Mouse (Mus musculus) gonadal fat pad, adult 2 months (tissue): Measurements from ENCODE around the gene Ambp. TPM values are rescaled to one million over a fixed set of nuclear protein-coding genes. Genes with fewer than 3 reads are reported as not detected.

Source experiments
- DNase-seq: peaks from one replicate; pipeline ENCODE4 v3.0.0-alpha.2; 2012; ENCODE audit warnings: low read depth
- polyA plus RNA-seq: library from polyadenylated mRNA; depleted of rRNA; stranded (reverse); fragments of >200 nt; gene quantifications from 2 replicates; pipeline ENCODE4 v1.2.3, GENCODE M21; 2012; rRNA removed

Gene Ambp
- 0.14 and 1.6 TPM in 2 replicates for polyA plus RNA-seq

DNA sequence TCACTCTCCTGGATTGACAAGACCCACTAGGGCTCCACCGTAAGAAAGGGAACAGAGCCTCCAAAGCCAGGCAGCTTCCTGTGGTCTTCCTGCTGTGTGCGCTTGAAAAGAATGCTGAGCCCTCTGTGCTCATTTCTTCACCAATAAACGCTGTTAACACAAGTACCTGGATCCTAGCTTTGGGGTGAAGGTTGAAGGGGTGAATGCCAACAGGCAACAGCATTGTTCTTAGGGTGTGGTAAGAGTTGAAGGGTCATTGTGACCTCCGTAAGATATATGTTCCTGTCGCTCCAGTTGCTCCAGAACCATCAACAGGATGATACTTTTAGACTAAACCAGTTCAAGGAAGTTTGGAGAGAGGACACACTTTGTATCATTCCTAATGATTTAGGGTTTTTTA is at the start of gene Ambp:
Gene Ambp (minus strand): TSS at position 101 of the 400 bp plus-strand sequence.
- no peak for DNase-seq

GRCm38 (mm10) chr4:63203874-63204273 is 49.3 kb upstream of the Ambp start:
- no peak for DNase-seq

GRCm38 (mm10) chr4:63199366-63199765 is 44.8 kb upstream of the Ambp start:
- peak; percentile 16 for DNase-seq

GRCm38 (mm10) chr4:63194366-63194765 is 39.8 kb upstream of the Ambp start:
- no peak for DNase-seq

GRCm38 (mm10) chr4:63191641-63192040 is 37.0 kb upstream of the Ambp start:
- no peak for DNase-seq

DNA sequence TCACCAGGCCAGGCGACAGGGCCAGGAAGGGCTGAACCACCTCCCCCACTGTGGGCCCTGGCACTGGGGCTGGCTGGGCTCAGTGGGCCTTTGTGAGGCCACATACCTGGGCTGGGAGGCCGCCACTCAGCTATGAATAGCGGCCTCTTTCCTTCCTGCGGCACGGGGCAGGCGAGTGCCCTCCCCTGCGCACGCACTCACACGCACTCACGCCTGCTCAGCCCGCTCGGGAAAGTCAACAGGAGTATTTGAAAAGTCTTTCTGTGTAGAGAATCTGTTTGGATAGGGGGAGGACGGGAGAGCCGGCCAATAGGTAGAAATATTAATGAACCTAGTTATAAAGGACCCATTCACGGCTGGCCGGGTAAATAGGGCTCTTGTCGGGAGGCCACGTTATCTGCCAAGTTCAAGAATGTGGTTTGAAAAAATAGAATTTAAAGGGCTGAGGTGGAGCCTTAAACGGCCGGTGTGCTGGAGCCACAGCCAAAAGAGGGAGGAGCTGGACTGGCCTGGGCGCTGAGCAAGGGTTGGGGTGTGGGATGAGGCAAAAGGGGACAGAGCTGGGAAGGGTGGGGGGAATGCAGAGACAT is 31.8 kb upstream of the Ambp start:
- DNase-seq, result no peak

DNA sequence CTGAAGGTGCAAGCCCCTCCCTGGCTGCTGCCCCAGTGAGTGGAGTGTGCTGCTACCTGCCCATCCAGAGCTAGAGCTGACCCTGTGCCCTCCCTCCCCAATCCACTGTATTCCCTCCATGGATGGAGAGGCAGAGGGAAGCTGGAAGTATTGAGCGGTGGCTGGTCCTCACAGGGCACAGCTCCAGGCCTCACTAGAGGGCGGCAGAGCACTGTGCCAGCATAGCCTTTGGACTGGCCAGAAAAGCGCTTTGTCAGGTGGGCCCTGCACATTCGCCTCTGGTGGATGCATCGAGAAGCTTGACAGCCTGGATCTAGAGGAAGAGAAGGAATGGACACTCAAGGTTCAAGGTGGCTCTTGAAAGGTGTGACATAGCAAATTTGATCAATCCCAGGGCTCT is 27.0 kb upstream of the Ambp start:
- no peak for DNase-seq

DNA sequence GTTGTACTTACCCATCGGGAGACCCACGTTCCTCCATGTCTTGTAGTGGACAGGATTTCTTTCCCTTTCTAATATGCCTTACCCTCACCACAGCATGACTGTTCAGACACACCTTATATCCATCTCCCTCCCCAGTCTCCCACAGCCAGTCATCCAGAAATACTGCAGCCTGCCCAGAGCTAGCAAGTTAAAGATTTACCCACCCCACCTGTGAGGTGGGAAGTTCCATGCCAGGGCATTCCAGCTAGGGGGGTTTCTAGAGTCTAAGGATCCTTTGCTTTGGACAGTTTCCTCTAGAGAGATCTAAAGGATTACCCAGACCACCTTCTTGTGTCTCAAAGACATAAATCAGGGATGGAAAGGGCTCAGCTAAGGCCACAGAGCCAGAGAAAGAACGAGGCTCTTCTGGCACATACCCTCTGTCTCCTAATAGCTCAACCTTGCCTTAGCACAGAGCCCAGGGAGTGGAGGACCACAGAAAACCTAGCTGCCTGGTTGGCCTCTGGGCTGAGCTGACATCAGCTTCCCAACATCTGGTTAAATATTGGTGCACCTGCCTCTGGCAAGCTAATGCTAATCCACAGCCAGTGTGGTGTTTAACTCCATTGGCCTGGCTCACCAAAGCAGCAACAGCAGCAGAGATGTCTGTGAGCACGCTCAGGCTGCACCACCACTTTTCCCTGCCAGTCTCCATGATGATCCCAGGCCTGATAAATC is 17.5 kb upstream of the Ambp start, which contains the start of gene Kif12:
Gene Kif12 (minus strand): TSS at position 163 of the 717 bp plus-strand sequence.
- no peak for DNase-seq

DNA sequence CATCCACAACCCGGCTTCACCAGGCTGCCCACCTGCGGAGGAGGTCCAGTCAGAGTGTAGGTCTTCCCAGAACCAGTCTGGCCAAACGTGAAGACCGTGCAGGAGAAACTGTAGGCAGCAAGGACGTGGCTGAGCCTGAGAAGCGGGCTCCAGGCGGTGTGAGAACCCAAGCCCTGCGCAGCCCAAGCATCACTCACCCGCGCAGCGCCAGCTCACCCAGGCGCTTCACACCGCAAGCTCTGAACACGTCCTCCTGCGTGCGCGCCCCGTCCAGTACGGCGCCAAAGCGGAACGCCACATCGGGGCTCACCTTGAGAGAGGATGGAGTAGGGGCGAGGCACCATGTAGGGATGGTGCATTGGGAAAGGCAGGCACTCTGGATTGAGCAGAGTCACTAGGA is 16.5 kb upstream of the Ambp start:
- no peak for DNase-seq

DNA sequence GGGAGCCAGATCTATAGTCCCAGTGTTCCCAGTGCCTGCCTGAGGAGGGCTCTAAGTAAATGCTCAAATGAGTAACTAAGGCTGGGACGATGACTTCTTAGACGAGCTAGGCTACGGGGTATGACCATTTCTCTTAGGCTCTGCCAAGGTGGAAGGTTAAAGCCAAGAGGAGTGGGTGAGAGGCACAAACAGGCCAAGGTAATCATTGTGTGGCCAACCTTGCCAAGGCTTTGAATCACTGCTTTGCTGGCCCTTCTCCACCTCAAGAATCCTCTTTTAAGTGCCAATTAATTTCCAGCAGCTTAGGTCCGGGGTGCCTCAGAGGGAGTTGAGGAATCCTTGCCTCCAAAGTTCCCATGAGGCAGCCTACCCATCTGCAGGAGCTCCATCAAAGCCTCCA is 15.5 kb upstream of the Ambp start:
- peak; percentile 13 for DNase-seq

DNA sequence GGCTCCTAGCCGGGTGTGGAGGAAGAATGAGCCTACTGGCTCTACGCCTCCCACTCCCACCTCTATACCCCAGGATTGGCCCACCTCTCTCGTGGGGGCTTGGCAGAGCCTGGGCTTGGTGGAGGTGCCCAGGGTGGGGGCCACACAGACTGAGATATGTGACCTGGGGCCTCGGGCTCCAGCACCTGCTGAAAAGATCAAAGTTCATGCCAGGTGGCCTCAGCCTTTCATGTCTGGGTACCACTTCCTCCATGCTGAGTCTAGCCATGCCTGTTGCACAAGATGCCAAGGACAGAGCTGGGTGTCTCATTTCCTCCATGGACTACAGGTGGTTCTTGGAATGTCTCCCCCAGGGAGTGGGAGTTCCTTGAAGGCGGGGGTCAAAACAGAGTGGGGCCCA is 11.7 kb upstream of the Ambp start:
- no peak for DNase-seq

- DNase-seq, result no peak
Measured at GRCm38 (mm10) chr4:63165636-63166035, 11.0 kb upstream of the Ambp start.

- no peak for DNase-seq
Measured at GRCm38 (mm10) chr4:63158961-63159592, 4.5 kb upstream of the Ambp start.

DNA sequence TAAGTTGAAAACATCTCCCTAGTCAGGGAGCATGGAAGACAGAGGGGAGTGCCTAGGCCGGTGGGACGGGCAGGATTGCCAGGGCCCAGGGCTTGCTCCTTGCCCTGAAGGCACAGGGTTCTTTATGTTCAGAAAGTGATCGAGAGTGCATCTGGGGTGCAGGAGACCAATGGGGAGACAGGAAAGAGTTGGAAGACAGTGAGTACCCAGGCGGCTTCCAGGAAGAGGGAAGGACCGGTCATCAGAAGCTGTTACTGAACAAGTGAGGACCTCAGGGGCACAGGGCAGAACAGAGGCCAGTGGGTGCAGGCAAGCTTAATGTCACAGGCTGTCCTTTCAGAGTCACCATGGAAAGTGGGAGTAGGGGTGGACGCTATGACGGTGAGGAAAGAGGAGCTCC is 3.6 kb upstream of the Ambp start:
- no peak for DNase-seq

GRCm38 (mm10) chr4:63156726-63157634 is 2.4 kb upstream of the Ambp start:
- no peak for DNase-seq

GRCm38 (mm10) chr4:63155596-63155995 is 997 bp upstream of the Ambp start:
- no peak for DNase-seq

GRCm38 (mm10) chr4:63154028-63154427 is 571 bp downstream of the Ambp start:
- DNase-seq, result no peak

DNA sequence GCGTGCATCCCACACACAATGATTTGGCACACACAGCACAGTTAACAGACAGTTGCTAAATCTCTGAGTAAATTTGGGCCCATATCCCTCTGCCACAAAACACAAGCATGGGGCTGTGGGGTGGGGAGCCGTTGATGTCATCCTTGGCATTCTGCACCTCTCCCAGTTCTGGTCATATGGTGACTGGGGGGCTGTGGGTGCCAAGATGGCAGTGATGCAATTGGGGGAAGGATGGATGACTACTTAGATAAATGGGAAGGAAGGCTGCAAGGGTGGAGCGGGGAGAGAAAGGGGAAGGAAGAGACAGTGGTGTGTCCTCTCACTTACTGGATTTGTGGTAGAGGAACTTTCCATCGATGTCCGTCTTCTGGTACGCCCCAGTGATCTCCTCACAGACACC is 3.5 kb downstream of the Ambp start:
- DNase-seq, result no peak

- DNase-seq, result no peak
Measured at GRCm38 (mm10) chr4:63147268-63147667, 7.3 kb downstream of the Ambp start.

GRCm38 (mm10) chr4:63129891-63130624 is 24.5 kb downstream of the Ambp start:
- no peak for DNase-seq

DNA sequence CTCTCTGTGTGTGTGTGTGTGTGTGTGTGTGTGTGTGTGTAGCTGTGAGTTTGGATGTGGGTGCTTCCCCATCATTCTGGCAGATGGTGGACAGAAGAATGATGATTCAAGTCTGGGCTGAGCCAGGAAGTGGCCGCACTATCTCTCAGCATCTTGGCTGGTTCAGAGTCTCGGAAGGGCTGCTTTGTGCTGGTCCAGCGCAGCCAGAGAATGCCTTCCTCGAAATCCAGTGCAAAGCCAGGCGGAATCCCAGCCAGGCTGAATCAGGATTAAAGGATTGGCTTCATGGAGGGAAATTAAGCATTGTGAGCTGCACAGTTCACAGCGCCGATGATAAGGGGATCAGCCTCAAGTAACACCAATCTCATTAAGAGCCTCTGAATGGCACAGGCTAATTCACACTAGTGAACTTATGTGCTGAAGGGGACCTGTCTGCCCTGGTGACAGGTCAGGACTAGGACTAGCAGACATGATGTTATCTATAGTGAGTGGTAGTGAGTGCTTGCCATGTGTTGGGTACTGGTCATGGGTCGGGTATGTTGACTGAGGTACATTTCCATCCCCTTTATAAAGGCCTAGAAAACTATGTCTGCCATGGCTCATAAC is 29.6 kb downstream of the Ambp start:
- no peak for DNase-seq
